Mouse (Mus musculus): ENCODE measurements around the gene Hypm.

The Hypm gene

DNA sequence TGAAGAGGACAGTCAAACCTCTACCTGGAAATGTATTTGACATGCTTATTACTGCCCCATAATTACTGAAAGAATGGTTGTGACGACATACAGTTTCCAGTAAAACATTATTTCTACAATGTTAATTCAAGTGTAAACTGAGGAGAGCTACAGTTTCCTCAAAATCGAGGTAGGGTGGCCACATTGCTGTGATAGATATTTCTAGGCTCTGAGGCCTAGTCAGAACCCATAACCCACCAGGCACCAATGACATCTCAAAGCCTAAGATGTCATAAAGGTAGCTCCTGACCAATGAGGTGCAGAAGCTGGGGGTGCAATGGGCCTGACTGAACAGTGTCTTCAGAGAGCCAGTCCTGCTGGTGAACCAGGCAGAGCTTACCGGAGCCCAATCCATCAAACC, at the start of gene Hypm:
Gene Hypm, plus strand, starts transcription at position 301 of the 400 bp plus-strand sequence.
- no peak for DNase-seq

DNA sequence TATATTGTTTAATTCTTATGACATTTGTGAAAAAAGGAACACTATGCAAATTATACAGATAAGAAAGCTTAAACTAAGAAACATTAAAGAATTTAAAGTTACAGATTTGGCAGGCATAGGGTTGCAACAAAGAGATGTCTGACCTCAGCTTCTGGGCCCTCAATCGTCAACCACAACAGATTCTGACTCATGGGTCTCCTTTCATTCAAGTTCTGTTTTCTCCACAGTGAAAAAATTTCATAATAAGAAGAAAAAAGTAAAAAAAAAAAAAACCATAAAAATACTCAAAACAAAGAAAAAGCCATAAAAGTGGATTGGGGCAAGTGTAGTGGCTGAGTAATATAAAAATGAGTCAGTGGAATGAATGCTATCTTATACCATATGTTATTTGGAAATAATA, 36.6 kb upstream of the Hypm start:
- no peak for DNase-seq

DNA sequence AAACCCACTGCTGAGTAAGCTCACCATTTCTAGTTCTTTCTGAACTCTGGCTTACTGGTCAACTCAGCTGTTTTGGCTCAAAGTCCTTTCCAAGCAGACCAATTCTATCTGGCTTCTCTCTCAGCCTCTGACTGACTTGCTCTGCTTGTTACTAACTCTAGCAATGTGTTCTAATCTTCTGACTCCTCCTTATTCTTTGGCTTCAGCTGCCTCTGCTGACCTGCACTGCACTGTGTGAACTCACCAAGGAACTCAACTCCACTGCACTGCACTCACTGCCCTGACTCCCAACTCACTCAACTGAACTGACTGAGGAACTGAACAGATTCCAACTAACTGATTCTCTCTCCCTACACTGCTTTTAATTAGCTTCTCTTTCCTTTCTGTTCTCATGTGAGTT, 34.3 kb upstream of the Hypm start:
- DNase-seq, result no peak

DNA sequence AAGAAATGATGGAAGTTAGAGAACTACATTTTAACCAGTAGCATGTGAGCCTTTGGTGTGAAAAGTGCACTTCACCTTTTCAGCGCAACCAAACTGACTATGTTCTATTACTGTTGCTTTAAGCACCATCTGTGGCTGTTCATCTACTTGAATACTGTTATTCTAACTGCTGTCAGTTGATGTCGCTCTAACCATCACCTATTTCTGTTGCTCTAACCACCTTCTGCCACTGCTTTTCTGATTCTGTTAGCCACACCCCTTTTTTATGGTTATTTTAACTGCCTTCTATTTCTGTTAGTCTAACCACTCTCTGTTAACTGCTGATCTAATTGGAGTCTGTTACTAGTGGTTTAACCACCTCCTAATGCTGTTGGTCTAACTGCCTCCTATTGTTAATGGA, 11.9 kb upstream of the Hypm start:
- no peak for DNase-seq

DNA sequence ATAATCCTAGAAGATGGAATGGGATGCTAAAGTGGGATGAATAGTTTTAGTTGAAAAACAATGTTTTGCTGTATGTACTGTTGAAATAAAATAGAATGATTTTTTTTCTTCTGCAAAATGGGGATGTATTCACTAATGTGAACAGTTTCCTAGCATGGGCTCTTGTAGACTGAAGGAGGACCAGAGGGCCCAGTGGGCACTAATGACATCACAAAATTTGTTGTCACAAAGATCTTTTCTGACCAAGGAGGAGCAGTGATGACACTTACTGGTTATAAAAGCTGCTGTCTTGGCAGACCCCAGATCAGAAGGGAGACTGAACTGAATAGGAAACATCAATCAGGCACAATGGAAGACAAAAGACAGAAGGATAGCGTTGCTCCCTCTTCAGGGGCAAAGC, 2.7 kb downstream of the Hypm start, which contains the start of gene H2al3:
Gene H2al3, plus strand, starts transcription at position 301 of the 400 bp plus-strand sequence.
- no peak for DNase-seq

DNA sequence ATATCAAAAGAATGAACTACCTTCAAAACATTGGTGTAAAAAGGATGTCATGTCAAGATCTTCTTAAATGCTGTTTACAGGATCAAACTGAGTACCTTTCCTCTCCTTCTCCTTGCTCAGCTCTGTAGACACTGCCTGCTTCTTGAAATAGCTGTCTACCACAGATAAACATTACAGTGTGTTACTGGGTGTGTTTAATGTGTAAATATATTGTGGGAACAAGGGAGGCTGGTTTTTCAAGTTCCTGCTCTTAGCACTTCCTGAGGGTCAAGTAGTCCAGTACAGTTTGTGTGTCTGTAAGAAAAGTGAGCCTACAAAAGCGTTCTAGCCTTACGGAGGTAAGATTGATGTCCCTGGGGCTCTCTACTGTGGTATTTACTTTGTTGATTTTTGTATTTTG, 15.1 kb downstream of the Hypm start:
- no peak for DNase-seq

DNA sequence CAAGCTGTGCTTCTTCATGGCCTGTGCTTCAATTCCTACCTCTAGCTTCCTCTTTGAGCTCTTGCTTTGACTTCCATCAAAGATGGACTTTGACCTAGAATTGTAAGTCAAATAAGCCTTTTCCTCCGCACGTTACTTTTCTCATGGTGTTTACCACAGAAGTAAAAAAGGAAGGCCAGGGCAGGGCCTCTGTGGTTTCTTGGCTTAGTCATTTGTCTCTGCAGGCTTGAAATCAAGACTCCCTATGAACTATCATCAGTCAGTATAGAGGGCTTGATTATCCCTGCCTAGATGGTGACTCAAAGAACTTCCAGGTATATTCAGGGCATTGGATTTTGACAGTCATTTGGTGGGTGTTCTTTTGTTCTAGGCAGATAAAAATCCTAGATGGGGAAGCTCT, 28.8 kb downstream of the Hypm start:
- no peak for DNase-seq

DNA sequence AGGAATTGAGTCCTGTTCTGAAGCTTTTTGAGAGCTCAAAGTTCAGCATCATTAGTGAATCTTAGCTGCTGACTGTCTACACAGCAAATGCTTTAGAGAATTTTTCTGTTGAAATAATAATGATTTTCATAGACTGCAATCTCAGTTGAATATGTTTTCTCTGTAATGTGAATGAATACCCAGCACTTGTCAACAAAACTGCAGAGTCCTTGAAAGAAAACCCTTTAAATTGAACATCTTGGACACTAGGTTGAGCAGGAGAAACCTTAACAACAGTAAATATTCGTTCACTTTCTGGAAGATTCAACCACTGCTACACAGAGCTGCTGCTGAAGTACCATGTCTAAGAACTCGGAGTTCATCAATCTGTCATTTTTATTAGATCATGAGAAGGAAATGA, 38.6 kb downstream of the Hypm start, which contains the start of gene Sytl5:
Gene Sytl5, plus strand, starts transcription at position 301 of the 400 bp plus-strand sequence.
- no peak for DNase-seq

Data from kidney, adult 11 months (tissue).